Mouse (Mus musculus): ENCODE measurements around the gene Urb1.

- TF ChIP-seq CTCF (conservative IDR thresholded peaks at IDR 0.05; ENCODE audit: insufficient read depth, insufficient read length, low read depth, low read length) (no peak), POLR2A (IDR thresholded peaks at IDR 0.05; ENCODE audit: low read depth, low read length) (no peak)
Observed at GRCm38 (mm10) chr16:90783302-90783701, 26.9 kb downstream of the Urb1 start.

All from kidney, adult 2 months (tissue).